Mouse (Mus musculus) lung, embryonic 14.5 days (tissue): Measurements from ENCODE around the gene Arhgef12. TPM values are rescaled to one million over a fixed set of nuclear protein-coding genes. Genes with fewer than 3 reads are reported as not detected.

Experiments
- ATAC-seq: fragments of 200-750 bp; cut with Nextera tagmentation; 2 replicates; pipeline ENCODE4 v1.8.0; 2017; ENCODE audit warnings: mild to moderate bottlenecking, moderate TSS enrichment, moderate library complexity; ENCODE audit not compliant: insufficient read depth
- DNase-seq: peaks from one replicate; pipeline ENCODE4 v3.0.0-alpha.2; 2015
- H3K27ac ChIP-seq: fragments of 300-500 bp; sonication (generic); 2 replicates; pipeline ENCODE4 v1.5.1; 2014; ENCODE audit warnings: low read depth, mild to moderate bottlenecking, moderate library complexity
- H3K27me3 ChIP-seq: fragments of 300-500 bp; sonication (generic); 2 replicates; pipeline ENCODE4 v1.6.1; 2014; ENCODE audit warnings: low read length, control low read depth; ENCODE audit not compliant: insufficient read depth
- H3K36me3 ChIP-seq: fragments of 300-500 bp; sonication (generic); 2 replicates; pipeline ENCODE4 v1.6.1; 2014; ENCODE audit warnings: control low read depth; ENCODE audit not compliant: insufficient read depth
- H3K4me1 ChIP-seq: fragments of 300-500 bp; sonication (generic); 2 replicates; pipeline ENCODE4 v1.6.1; 2014; ENCODE audit warnings: antibody characterized with exemption, control low read depth; ENCODE audit not compliant: insufficient read depth
- H3K4me2 ChIP-seq: fragments of 300-500 bp; sonication (generic); 2 replicates; pipeline ENCODE4 v1.6.1; 2014; ENCODE audit warnings: mild to moderate bottlenecking
- H3K4me3 ChIP-seq: fragments of 300-500 bp; sonication (generic); 2 replicates; pipeline ENCODE4 v1.5.1; 2014; ENCODE audit warnings: low read depth, low read length
- H3K9ac ChIP-seq: fragments of 300-500 bp; sonication (generic); 2 replicates; pipeline ENCODE4 v1.6.1; 2014
- H3K9me3 ChIP-seq: fragments of 300-500 bp; sonication (generic); 2 replicates; pipeline ENCODE4 v1.6.1; 2016; ENCODE audit warnings: low read depth, low read length, control low read depth
- CTCF ChIP-seq: IDR thresholded peaks from 2 replicates; pipeline ENCODE4 v1.5.1; 2016; ENCODE audit warnings: antibody characterized with exemption, low read depth
- WGBS: fragments of 180-500 bp; shearing (Covaris S2); extraction: QIAGEN DNeasy Blood & Tissue Kit; methylation state at CpG from one replicate; pipeline ENCODE4 v1.1.7; 2014; 5-methylcytosine and 5-hydroxymethylcytosine counted together
- polyA plus RNA-seq: library from polyadenylated mRNA; unstranded; fragments of >200 nt; fragmentation: Nextera tagmentation; extraction: Ambion mirVana; gene quantifications from 2 replicates; pipeline ENCODE4 v1.2.1, GENCODE M21; 2014

Arhgef12 gene
- polyA plus RNA-seq, result 19.1 and 24.7 TPM in 2 replicates

DNA sequence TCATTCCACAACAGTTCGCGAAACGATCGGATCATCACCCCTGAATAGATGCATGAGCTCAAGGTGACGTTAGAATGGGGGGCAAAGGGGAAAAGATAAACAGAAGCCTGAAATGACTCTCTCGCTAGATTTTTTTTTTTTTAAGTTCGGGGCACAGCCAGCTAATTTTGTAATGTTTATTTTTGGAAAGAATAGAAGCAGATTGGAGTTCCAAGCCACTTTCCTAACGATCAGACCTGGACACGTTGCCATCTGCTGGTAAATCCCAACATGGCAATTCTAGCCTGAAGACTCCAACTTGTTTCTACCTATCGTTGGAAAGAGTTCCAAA lies at the start of gene Arhgef12:
Arhgef12 (minus strand) TSS at position 53 of the 331 bp plus-strand sequence.
- ATAC-seq (no peak), DNase-seq (peak; percentile 86)
- 16% methylated on average over 10 of the region's 10 CpGs for WGBS
- H3K9me3 ChIP-seq, result no peaks in the 10 kb centered on the region
- no peaks in the 10 kb centered on the region for H3K27me3 ChIP-seq
- H3K27ac ChIP-seq, result peak within 1 kb of the TSS; percentile 96
- peak; percentile 73 for TF ChIP-seq CTCF
- peaks cover 10% of the 10 kb centered on the region for H3K4me1 ChIP-seq
- H3K9ac ChIP-seq, result peak within 1 kb of the TSS; percentile 92
- 0 out of 2 replicates have a peak, but pooled peaks cover 2% of the 10 kb centered on the region for H3K36me3 ChIP-seq
- peak within 1 kb of the TSS; percentile 96 for H3K4me3 ChIP-seq
- peak within 1 kb of the TSS; percentile 77 for H3K4me2 ChIP-seq

DNA sequence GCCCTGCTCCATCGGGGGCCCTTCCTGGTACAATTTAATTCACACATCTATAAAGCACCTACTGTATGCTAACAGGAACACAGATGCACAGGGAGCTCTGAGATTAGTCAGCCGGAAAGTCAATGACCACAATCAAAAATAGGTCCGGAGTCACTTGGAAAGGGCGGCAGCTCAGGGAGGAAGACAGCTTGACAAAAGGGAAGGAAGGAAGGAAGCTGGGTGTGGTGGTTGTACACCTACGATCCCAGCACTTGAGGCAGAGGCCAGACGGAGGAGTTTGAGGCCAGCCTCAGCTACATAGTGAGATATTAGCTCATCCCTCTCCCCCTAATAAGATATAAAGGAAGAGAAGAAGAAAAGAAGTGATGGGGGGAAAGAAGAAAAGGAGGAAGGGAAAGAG lies 48.9 kb upstream of the Arhgef12 start:
- DNase-seq (no peak), ATAC-seq (no peak)
- no peak overlapping the region for H3K4me3 ChIP-seq
- no peak overlapping the region for H3K27ac ChIP-seq
- H3K9me3 ChIP-seq, result no peaks in the 10 kb centered on the region
- H3K9ac ChIP-seq, result no peak overlapping the region
- H3K4me2 ChIP-seq, result no peak overlapping the region
- no peak for TF ChIP-seq CTCF
- no peaks in the 10 kb centered on the region for H3K36me3 ChIP-seq
- H3K27me3 ChIP-seq, result no peaks in the 10 kb centered on the region
- no peaks in the 10 kb centered on the region for H3K4me1 ChIP-seq
- WGBS, result 71% methylated on average over 6 of the region's 6 CpGs

DNA sequence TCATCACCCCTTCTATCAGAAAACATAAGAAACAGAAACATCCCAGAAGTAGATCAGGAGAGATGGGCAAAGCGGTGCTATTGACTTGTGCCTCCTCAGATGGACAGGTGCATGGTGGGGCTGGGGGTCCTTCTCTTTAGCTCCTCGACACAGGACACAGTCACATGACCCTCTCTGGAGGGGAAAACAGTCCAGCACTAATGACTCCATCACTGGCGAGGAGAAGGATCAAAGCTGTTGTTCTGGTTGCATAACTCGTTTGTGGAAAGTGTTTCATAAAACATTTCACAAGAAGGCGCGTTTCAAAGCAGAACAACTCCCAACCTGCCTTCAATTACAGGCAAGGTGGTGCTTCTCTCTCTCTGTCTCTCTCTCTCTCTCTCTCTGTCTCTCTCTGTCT lies 44.7 kb upstream of the Arhgef12 start:
- no peak overlapping the region for H3K4me2 ChIP-seq
- DNase-seq, result no peak
- H3K9ac ChIP-seq, result no peak overlapping the region
- H3K27me3 ChIP-seq, result no peaks in the 10 kb centered on the region
- H3K36me3 ChIP-seq, result no peaks in the 10 kb centered on the region
- no peak for TF ChIP-seq CTCF
- H3K27ac ChIP-seq, result no peak overlapping the region
- WGBS, result 74% methylated on average over 6 of the region's 6 CpGs
- H3K4me3 ChIP-seq, result no peak overlapping the region
- no peak for ATAC-seq
- H3K9me3 ChIP-seq, result no peaks in the 10 kb centered on the region
- peaks cover 5% of the 10 kb centered on the region; the same call in 1 of the 2 replicates for H3K4me1 ChIP-seq

DNA sequence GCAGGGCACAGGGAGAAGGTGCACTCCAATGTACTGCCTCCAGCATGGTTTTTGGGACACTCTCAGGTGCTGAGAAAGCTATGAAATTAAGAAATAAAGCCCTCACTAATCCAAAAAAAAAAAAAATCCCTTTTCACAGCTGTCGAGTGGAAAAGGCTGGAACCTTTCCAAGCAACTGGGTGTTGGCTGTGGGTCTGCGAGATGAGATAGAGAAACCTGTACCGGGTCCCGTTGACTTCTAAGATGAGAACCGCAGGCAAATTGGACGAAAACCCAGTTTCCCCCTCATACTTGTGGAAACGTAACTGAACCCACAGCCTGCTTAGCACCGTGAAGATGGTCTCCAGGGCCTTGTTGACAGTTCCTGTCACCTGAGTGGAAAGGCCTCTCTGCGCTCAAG lies 43.9 kb upstream of the Arhgef12 start:
- H3K9ac ChIP-seq, result no peak overlapping the region
- ATAC-seq, result no peak
- TF ChIP-seq CTCF, result no peak
- H3K4me2 ChIP-seq, result no peak overlapping the region
- H3K4me1 ChIP-seq, result peaks cover 5% of the 10 kb centered on the region; the same call in 1 of the 2 replicates
- no peaks in the 10 kb centered on the region for H3K9me3 ChIP-seq
- peak; percentile 23 for DNase-seq
- H3K27ac ChIP-seq, result no peak overlapping the region
- H3K4me3 ChIP-seq, result no peak overlapping the region
- WGBS, result 56% methylated on average over 9 of the region's 9 CpGs
- no peaks in the 10 kb centered on the region for H3K27me3 ChIP-seq
- H3K36me3 ChIP-seq, result no peaks in the 10 kb centered on the region

DNA sequence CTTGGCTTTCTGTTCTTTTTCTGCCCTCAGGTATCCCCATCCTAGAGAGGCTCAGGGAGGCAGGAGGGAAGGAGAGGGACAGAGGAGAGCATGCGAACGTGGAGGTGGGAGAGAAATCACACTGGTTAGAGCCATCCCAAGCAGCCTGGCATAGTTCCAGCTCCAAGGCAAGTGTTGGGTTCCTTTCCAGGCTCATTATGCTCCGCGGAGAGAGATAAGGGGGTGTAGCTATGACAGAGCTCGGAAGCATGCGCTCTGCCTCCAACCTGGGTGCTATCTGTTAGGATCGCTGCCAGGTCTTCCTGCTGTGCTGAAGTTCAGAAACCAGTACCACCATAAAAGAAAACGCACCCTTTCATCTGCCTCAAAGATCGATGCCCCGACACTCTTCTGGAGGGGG lies 43.0 kb upstream of the Arhgef12 start:
- Histone ChIP-seq H3K9me3 (no peaks in the 10 kb centered on the region), H3K36me3 (no peaks in the 10 kb centered on the region), H3K27me3 (no peaks in the 10 kb centered on the region), H3K4me1 (peaks cover 5% of the 10 kb centered on the region; the same call in 1 of the 2 replicates), H3K27ac (no peak overlapping the region), H3K4me3 (no peak overlapping the region), H3K9ac (no peak overlapping the region; the same call in 1 of the 2 replicates), H3K4me2 (peak overlapping the region; percentile 34)
- TF ChIP-seq CTCF, result no peak
- WGBS, result 10% methylated on average over 10 of the region's 10 CpGs
- no peak for ATAC-seq
- DNase-seq, result peak; percentile 73

DNA sequence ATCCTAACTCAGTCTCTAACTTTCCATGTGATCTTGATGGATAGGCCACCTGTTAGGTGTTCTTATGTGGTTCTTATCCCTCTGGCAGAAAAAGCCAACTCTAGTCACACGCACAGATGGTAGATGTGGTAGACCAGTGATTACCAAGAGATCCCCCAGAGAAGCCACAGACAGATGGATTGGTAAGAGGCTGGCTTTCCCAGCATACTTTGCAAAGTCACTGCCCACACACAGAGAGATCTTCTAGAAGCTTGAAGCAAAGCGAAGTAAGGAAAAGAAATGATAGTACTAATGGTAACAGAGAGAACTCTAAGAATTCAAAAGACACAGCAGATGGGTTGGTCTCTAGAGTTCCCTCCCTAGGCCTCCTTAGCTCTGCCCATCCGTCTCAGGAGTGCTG lies 42.5 kb upstream of the Arhgef12 start:
- Histone ChIP-seq H3K4me3 (no peak overlapping the region), H3K36me3 (no peaks in the 10 kb centered on the region), H3K9ac (no peak overlapping the region), H3K27ac (no peak overlapping the region), H3K4me1 (peaks cover 5% of the 10 kb centered on the region; the same call in 1 of the 2 replicates), H3K9me3 (no peaks in the 10 kb centered on the region), H3K27me3 (no peaks in the 10 kb centered on the region), H3K4me2 (no peak overlapping the region)
- DNase-seq (no peak), ATAC-seq (no peak)
- 70% methylated on average over 3 of the region's 3 CpGs for WGBS
- no peak for TF ChIP-seq CTCF

DNA sequence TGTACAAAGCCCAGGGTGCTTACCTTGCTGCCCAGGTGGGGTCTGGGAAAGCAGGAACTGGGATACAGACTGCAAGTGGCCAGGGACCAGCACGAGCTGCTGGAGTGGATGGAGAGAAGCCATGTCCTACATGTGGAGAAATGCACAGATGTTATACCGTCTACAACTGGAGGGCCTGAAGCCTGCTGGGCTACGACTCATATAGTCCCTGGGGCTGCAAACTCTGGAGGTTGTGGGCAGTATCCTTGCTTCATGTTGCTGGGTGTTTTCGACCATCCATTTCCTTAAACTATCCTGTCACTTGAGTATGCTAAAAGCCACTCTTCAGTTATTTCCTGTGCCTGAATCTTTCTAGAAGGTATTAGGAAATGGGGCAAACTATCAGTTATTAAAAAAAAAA lies 38.2 kb upstream of the Arhgef12 start:
- Histone ChIP-seq H3K9me3 (no peaks in the 10 kb centered on the region), H3K36me3 (no peaks in the 10 kb centered on the region), H3K9ac (no peak overlapping the region), H3K27me3 (no peaks in the 10 kb centered on the region), H3K4me3 (no peak overlapping the region), H3K4me1 (peaks cover 3% of the 10 kb centered on the region; the same call in 1 of the 2 replicates), H3K4me2 (no peak overlapping the region), H3K27ac (no peak overlapping the region)
- DNase-seq (no peak), ATAC-seq (no peak)
- no peak for TF ChIP-seq CTCF
- 80% methylated on average over 4 of the region's 4 CpGs for WGBS
